Mouse (Mus musculus): Measurements from ENCODE around the gene Btbd9. TPM values are rescaled to one million over a fixed set of nuclear protein-coding genes. Genes with fewer than 3 reads are reported as not detected.
"Not testable (repeated sequence)": the region's sequence is repeated elsewhere in the genome, so short reads cannot be mapped to it uniquely, and the experiment has no call there.

Gene Btbd9
- polyA plus RNA-seq, 1 experiment = 21.0 TPM

DNA sequence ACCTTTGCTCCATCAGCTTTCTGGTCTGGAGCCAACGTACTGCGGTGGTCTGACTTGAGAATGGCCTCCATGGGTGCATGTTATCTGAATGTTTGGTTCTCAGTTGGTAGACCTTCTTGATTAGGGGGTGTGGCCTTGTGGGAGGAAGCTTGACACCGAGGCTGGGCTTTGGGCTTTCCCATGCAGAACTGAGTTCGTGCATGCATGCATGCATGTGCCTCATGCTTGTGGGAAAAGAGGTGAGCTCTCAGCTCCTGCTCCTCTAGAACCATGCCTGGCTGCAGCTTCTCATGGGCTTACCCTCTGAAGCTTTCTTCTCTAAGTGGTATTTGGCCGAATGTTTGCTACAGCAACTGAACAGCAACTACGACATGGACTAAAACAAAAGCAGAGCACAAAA lies 64.9 kb downstream of the Btbd9 start:
- WGBS = 51% methylated on average over 6 of the region's 6 CpGs
- H3K4me3 ChIP-seq (replicated peaks; ENCODE audit: control insufficient read depth, low read depth, low read length) = no peak overlapping the region
- H3K4me1 ChIP-seq (ENCODE audit: control insufficient read depth, insufficient read depth, low read length) = no peaks in the 10 kb centered on the region
- TF ChIP-seq CTCF (IDR thresholded peaks at IDR 0.05; ENCODE audit: control insufficient read depth, insufficient read depth, low read length) (no peak), POLR2A (IDR thresholded peaks at IDR 0.05; ENCODE audit: borderline replicate concordance, control insufficient read depth, low read depth, low read length) (no peak)
- no peak overlapping the region for H3K27ac ChIP-seq (ENCODE audit: control insufficient read depth, insufficient read depth, low read depth, low read length, poor library complexity)

DNA sequence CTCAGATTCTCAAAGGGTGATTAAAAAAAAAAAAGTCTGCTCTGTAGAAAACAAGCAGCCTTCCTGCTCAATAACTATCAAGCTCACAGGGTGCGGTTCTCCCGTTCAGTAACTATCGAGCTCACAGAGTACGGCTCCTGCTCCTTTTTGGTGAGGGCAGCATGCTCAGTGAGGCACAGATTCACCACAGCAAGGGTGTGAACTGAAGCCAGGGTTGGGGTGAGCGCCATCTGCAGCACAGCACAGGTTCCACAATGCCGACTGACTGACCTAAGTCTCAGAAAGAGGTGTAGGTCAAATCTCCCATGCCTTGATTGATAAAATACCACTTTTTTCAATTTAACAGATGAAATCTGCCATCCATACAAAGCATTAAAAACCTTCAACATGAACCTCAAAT lies 66.1 kb downstream of the Btbd9 start:
- H3K27ac ChIP-seq (ENCODE audit: control insufficient read depth, insufficient read depth, low read depth, low read length, poor library complexity) = no peak overlapping the region
- TF ChIP-seq POLR2A (IDR thresholded peaks at IDR 0.05; ENCODE audit: borderline replicate concordance, control insufficient read depth, low read depth, low read length) (no peak), CTCF (IDR thresholded peaks at IDR 0.05; ENCODE audit: control insufficient read depth, insufficient read depth, low read length) (no peak)
- no peak overlapping the region for H3K4me3 ChIP-seq (replicated peaks; ENCODE audit: control insufficient read depth, low read depth, low read length)
- no peaks in the 10 kb centered on the region for H3K4me1 ChIP-seq (ENCODE audit: control insufficient read depth, insufficient read depth, low read length)
- WGBS = 84% methylated on average over 6 of the region's 6 CpGs

DNA sequence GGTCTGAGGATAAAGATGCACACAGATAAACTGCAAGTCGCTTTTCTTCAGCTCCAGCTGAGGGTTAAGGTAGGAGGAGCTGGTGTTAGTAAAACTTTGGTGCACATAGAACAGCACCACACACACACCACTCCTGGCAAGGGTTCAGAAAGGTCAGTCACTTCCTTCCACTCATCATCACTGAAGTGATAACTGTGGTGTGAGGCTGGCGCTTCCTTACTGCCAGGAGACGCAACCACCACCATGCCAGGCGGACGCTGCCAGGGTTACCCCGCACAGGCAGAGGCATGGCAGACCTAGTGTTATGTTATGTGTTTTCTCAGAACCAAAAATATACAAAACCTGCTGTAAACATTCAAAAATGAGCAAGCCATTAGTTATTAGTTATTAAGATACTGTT lies 66.6 kb downstream of the Btbd9 start:
- WGBS = 59% methylated on average over 6 of the region's 6 CpGs

DNA sequence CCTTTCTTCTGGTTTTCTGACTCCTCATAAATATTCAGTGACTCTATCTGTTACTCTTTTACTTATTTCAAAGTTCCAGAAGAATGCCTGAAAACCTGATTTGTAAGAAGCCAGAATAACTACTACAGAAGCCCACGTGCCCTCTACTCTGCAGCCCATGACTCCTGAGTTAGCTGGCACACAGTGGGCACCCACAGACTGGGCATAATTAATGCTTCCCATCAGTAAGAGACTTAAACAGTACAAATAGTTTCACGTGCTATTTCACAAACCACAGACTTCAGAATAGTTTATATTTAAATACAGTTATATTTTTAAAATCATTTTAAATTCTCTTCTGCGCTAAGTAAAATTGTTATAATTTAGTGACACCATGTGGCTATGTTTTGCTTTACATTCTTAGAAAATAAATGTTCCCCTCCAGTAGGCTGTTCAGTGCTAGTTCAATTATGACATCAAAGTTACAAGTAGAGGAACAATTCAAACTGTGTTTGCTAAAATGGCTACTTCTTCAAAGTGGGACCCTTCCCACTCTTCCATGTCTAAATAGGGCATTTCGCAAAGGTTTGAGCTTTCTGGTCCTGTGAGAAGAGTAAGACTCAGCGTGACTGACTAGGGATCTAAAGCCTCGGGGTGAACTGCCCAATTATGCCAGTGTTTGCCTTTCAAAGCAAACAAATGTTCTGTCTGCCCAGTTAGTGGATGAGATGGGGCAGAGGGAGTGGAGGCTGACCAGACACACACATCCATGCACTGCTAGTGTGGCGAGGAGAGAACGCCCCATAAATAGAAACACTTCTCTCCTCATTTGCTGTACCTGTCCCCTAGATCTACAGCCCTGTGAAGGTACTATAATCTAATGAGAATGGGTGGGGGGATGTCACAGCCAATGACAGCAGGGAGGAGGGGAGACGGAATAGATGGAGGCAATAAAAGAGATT lies 68.4 kb downstream of the Btbd9 start:
- TF ChIP-seq POLR2A (IDR thresholded peaks at IDR 0.05; ENCODE audit: borderline replicate concordance, control insufficient read depth, low read depth, low read length) = no peak
- TF ChIP-seq CTCF (IDR thresholded peaks at IDR 0.05; ENCODE audit: control insufficient read depth, insufficient read depth, low read length) = no peak
- 84% methylated on average over 9 of the region's 9 CpGs for WGBS
- H3K4me3 ChIP-seq (replicated peaks; ENCODE audit: control insufficient read depth, low read depth, low read length) = no peak overlapping the region
- H3K4me1 ChIP-seq (ENCODE audit: control insufficient read depth, insufficient read depth, low read length) = no peaks in the 10 kb centered on the region
- no peak overlapping the region for H3K27ac ChIP-seq (ENCODE audit: control insufficient read depth, insufficient read depth, low read depth, low read length, poor library complexity)

More for the DNA sequence above, 66.6 kb downstream of the Btbd9 start:
- Histone ChIP-seq H3K4me3 (replicated peaks; ENCODE audit: control insufficient read depth, low read depth, low read length) (no peak overlapping the region), H3K27ac (ENCODE audit: control insufficient read depth, insufficient read depth, low read depth, low read length, poor library complexity) (no peak overlapping the region), H3K4me1 (ENCODE audit: control insufficient read depth, insufficient read depth, low read length) (no peaks in the 10 kb centered on the region)
- TF ChIP-seq POLR2A (IDR thresholded peaks at IDR 0.05; ENCODE audit: borderline replicate concordance, control insufficient read depth, low read depth, low read length) (no peak), CTCF (IDR thresholded peaks at IDR 0.05; ENCODE audit: control insufficient read depth, insufficient read depth, low read length) (no peak)

DNA sequence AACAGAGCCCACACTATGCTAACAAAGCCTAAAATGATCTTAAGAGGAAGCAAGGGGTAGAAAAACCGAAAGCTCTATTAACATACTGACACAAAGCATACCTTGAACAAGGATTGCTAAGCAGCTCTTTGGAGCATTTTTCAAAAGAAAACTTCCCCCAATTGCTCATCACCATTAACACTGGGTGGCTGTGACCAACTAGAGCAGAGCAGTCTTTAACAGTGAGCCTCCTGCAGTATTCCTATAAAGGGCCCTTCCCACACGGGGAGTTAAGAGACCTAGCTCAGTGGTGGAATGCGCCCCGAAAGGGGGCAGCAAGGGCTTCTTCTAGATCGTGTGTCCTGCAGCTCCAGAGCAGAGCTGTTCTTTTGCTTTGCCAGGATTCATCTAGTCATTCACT lies 69.4 kb downstream of the Btbd9 start:
- TF ChIP-seq POLR2A (IDR thresholded peaks at IDR 0.05; ENCODE audit: borderline replicate concordance, control insufficient read depth, low read depth, low read length) (no peak), CTCF (IDR thresholded peaks at IDR 0.05; ENCODE audit: control insufficient read depth, insufficient read depth, low read length) (no peak)
- H3K27ac ChIP-seq (ENCODE audit: control insufficient read depth, insufficient read depth, low read depth, low read length, poor library complexity) = no peak overlapping the region
- H3K4me3 ChIP-seq (replicated peaks; ENCODE audit: control insufficient read depth, low read depth, low read length) = no peak overlapping the region
- WGBS = 66% methylated on average over 5 of the region's 5 CpGs
- H3K4me1 ChIP-seq (ENCODE audit: control insufficient read depth, insufficient read depth, low read length) = no peaks in the 10 kb centered on the region

DNA sequence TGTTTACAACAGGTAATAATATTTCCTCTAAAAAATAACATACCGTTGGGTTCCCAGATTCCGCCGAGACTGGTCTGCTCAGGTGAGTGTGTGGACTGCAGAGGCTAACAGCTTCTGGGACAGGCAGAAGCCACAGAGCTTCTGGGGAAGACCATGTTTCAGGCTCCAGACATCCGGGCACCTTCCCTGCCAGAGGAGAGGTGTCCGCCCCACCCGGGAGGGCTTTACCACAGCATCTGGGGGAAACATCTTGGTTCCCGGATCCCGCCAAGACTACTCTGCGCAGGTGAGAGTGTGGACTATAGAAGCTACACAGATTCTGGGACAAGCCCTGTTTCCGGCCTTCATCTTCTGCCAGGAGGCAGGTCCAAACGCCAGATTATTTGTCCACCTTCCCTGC lies 76.7 kb downstream of the Btbd9 start:
- H3K27ac ChIP-seq (ENCODE audit: control insufficient read depth, insufficient read depth, low read depth, low read length, poor library complexity); H3K4me3 ChIP-seq (replicated peaks; ENCODE audit: control insufficient read depth, low read depth, low read length); H3K4me1 ChIP-seq (ENCODE audit: control insufficient read depth, insufficient read depth, low read length): not testable (repeated sequence)
- WGBS = 90% methylated on average over 11 of the region's 11 CpGs

DNA sequence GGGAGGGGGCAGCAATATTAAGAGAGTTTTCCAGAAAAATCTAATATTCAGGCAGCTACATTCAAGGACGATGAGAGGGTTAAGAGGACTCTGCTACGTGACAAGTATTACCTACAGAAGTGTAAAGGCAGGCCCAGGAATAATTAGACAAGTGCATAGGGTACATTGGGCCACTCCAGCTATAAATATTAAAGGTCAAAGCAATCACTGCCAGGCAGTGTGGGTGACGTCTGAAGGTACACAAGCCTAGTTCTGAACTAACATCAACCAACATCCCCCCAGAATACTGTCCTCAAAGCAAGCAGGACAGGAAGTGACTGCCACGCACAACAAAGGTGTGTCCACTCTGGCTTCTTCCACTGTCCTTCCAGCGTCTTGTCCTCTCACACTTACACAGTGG lies 77.5 kb downstream of the Btbd9 start:
- Histone ChIP-seq H3K4me3 (replicated peaks; ENCODE audit: control insufficient read depth, low read depth, low read length) (no peak overlapping the region), H3K4me1 (ENCODE audit: control insufficient read depth, insufficient read depth, low read length) (no peaks in the 10 kb centered on the region), H3K27ac (ENCODE audit: control insufficient read depth, insufficient read depth, low read depth, low read length, poor library complexity) (no peak overlapping the region)
- WGBS = 85% methylated on average over 5 of the region's 5 CpGs
- TF ChIP-seq CTCF (IDR thresholded peaks at IDR 0.05; ENCODE audit: control insufficient read depth, insufficient read depth, low read length) (no peak), POLR2A (IDR thresholded peaks at IDR 0.05; ENCODE audit: borderline replicate concordance, control insufficient read depth, low read depth, low read length) (no peak)

DNA sequence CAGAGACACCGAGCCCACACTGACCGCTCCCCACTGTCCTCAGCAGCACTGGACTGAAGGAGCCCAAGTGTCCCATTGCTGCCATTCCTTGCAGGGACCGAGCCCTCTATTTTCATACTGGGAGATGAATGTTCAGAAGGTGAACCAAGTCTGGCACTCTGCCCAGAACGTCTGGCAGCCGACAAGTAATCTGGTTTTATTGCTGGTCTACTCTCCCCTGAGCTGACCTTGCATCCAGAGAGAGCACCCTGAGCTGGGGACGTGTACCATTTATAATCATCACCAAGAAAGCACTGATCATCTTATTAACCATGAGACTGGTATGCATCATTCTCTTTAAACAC lies 77.9 kb downstream of the Btbd9 start:
- H3K4me3 ChIP-seq (replicated peaks; ENCODE audit: control insufficient read depth, low read depth, low read length) = no peak overlapping the region
- no peaks in the 10 kb centered on the region for H3K4me1 ChIP-seq (ENCODE audit: control insufficient read depth, insufficient read depth, low read length)
- 79% methylated on average over 6 of the region's 6 CpGs for WGBS
- H3K27ac ChIP-seq (ENCODE audit: control insufficient read depth, insufficient read depth, low read depth, low read length, poor library complexity) = no peak overlapping the region
- TF ChIP-seq CTCF (IDR thresholded peaks at IDR 0.05; ENCODE audit: control insufficient read depth, insufficient read depth, low read length) (no peak), POLR2A (IDR thresholded peaks at IDR 0.05; ENCODE audit: borderline replicate concordance, control insufficient read depth, low read depth, low read length) (no peak)
